In genomic region chrX:139335419-139336074, GRCm38 (mm10) we compare ENCODE assay signal across 26 mouse cellular contexts. TPM values are rescaled to one million over a fixed set of nuclear protein-coding genes. Genes with fewer than 3 reads are reported as not detected.
DNase-seq lines count a peak whose midpoint lies in the region; ATAC-seq and TF ChIP-seq lines count a peak whose summit lies in the region.
"Had no signal": no experiment of that assay in that cellular context is flagged by ENCODE, and none has a peak within 500 bp of the region (broad histone marks: within the 10 kb centered on the region; RNA-seq: fewer than 3 reads in every experiment).

No protein-coding gene starts in this region.

- no peak for TF ChIP-seq CTCF in testis, adult 2 months (IDR thresholded peaks at IDR 0.05; ENCODE audit: control insufficient read depth, insufficient read depth, insufficient replicate concordance, low read depth, low read length)
- TF ChIP-seq CTCF in MEL (IDR thresholded peaks at IDR 0.05 in 2 of 3, conservative IDR thresholded peaks at IDR 0.05 in 1 of 3; ENCODE audit: control insufficient read depth in 1 of 3, insufficient read depth in 1 of 3, low read depth in 2 of 3, low read length in 3 of 3, poor library complexity in 1 of 3, severe bottlenecking in 1 of 3), result no peak

- no peaks in the 10 kb centered on the region for H3K27me3 ChIP-seq in testis, adult 2 months (ENCODE audit: control insufficient read depth, insufficient read depth, low read length)
- H3K27me3 ChIP-seq in MEL (ENCODE audit: control insufficient read depth in 1 of 2, insufficient read depth in 2 of 2, low read length in 2 of 2), result no peaks in the 10 kb centered on the region
- H3K27me3 ChIP-seq: CH12.LX; embryonic facial prominence, embryonic 13.5 days; heart, embryonic 15.5 days; hindbrain, embryonic 13.5 days had no signal

- peak overlapping the region; percentile 80 for H3K9ac ChIP-seq in MEL (ENCODE audit: control insufficient read depth, low read depth, low read length, poor library complexity, severe bottlenecking)
- H3K9ac ChIP-seq: embryonic facial prominence, embryonic 13.5 days; forebrain, embryonic 12.5 days; heart, embryonic 15.5 days; hindbrain, embryonic 13.5 days had no signal

- H3K27ac ChIP-seq in testis, adult 2 months (ENCODE audit: control insufficient read depth, insufficient read depth, low read depth, low read length), result no peak overlapping the region
- H3K27ac ChIP-seq in MEL (ENCODE audit: control insufficient read depth, low read depth, low read length), result peak overlapping the region; percentile 97
- H3K27ac ChIP-seq: embryonic facial prominence, embryonic 13.5 days; forebrain, embryonic 12.5 days; gastrocnemius, adult 2 months; heart, adult 2 months; heart, embryonic 15.5 days; hindbrain, embryonic 13.5 days; hindbrain, postnatal 0 days had no signal

- no peaks in the 10 kb centered on the region for H3K9me3 ChIP-seq in MEL (replicated peaks; ENCODE audit: insufficient read depth, low read length)
- H3K9me3 ChIP-seq: embryonic facial prominence, embryonic 13.5 days; forebrain, embryonic 12.5 days; heart, embryonic 15.5 days; hindbrain, embryonic 13.5 days had no signal

- no peaks in the 10 kb centered on the region for H3K36me3 ChIP-seq in testis, adult 2 months (ENCODE audit: control insufficient read depth, insufficient read depth, low read length)
- peaks cover 2 to 37% of the 10 kb centered on the region in 2 experiments; a peak in 3 of 4 replicates for H3K36me3 ChIP-seq in MEL (ENCODE audit: control insufficient read depth in 1 of 2, insufficient read depth in 2 of 2, low read length in 2 of 2)
- H3K36me3 ChIP-seq: embryonic facial prominence, embryonic 13.5 days; forebrain, embryonic 12.5 days; heart, embryonic 15.5 days; hindbrain, embryonic 13.5 days had no signal

- DNase-seq in testis, postnatal 14 days (ENCODE audit: low spot score), result no peak
- DNase-seq in MEL (ENCODE audit: low read depth, low spot score), result peak; percentile 36
- peak; percentile 19 for DNase-seq in yolk sac, embryonic 10.5 days (ENCODE audit: low spot score)
- DNase-seq in kidney, adult 9 months, result no peak
- no peak for DNase-seq in frontal cortex, postnatal 36 days (ENCODE audit: low spot score in 2 of 2)
- no peak for DNase-seq in ovary, postnatal 14 days (ENCODE audit: low spot score)
- DNase-seq: adrenal gland, postnatal 10 days; cerebellum, adult 11-12 months; cerebellum, adult 9-10 months; cerebellum, postnatal 25 days; gastrocnemius, adult 2 months; gastrocnemius, postnatal 36 days; heart, adult 2 months; heart, postnatal 14 days had no signal

- H3K79me2 ChIP-seq in MEL (ENCODE audit: control insufficient read depth, insufficient read depth, low read length, poor library complexity), result peaks cover 29% of the 10 kb centered on the region

- no peak for TF ChIP-seq POLR2A in testis, adult 2 months (IDR thresholded peaks at IDR 0.05; ENCODE audit: control insufficient read depth, low read depth, low read length)
- no peak for TF ChIP-seq POLR2A in MEL (IDR thresholded peaks at IDR 0.05; ENCODE audit: control insufficient read depth in 1 of 2, insufficient read depth in 1 of 2, low read depth in 1 of 2, low read length in 2 of 2, poor library complexity in 1 of 2)

- ATAC-seq in common myeloid progenitor, adult 5-6 weeks (replicated peaks; ENCODE audit: low read depth, poor library complexity, severe bottlenecking), result peak; percentile 39; the same call in 1 of the 2 replicates
- ATAC-seq: forebrain, embryonic 16.5 days; hindbrain, postnatal 0 days had no signal

- H3K4me3 ChIP-seq in testis, adult 2 months (ENCODE audit: control insufficient read depth, low read depth, low read length), result peak overlapping the region; percentile 16; the same call in 1 of the 2 replicates
- H3K4me3 ChIP-seq in MEL (ENCODE audit: control insufficient read depth in 1 of 2, insufficient read depth in 1 of 2, low read depth in 2 of 2, low read length in 2 of 2), result peak overlapping the region; percentile 86 to 91
- H3K4me3 ChIP-seq: embryonic facial prominence, embryonic 13.5 days; forebrain, embryonic 12.5 days; gastrocnemius, adult 2 months; heart, adult 2 months; heart, embryonic 15.5 days; hindbrain, embryonic 13.5 days had no signal

- no peak for TF ChIP-seq EP300 in MEL (IDR thresholded peaks at IDR 0.05; ENCODE audit: low read depth in 1 of 2, low read length in 2 of 2)

- TF ChIP-seq RAD21 in MEL (IDR thresholded peaks at IDR 0.05; ENCODE audit: low read depth, low read length), result no peak

- H3K4me1 ChIP-seq in testis, adult 2 months (ENCODE audit: control insufficient read depth, insufficient read depth, low read length), result no peaks in the 10 kb centered on the region; the same call in 1 of the 2 replicates
- peaks cover 3 to 18% of the 10 kb centered on the region in 2 experiments; a peak in 3 of 4 replicates for H3K4me1 ChIP-seq in MEL (ENCODE audit: control insufficient read depth in 1 of 2, insufficient read depth in 2 of 2, low read length in 2 of 2)
- H3K4me1 ChIP-seq: embryonic facial prominence, embryonic 13.5 days; forebrain, embryonic 12.5 days; heart, embryonic 15.5 days; hindbrain, embryonic 13.5 days had no signal

TF ChIP-seq in MEL, 35 proteins besides CTCF, POLR2A, EP300 and RAD21:
- TF ChIP-seq USF2 (IDR thresholded peaks at IDR 0.05; ENCODE audit: borderline replicate concordance in 1 of 2, insufficient read depth in 1 of 2, low read depth in 1 of 2, low read length in 2 of 2), result no peak
- TF ChIP-seq MXI1 (IDR thresholded peaks at IDR 0.05; ENCODE audit: low read depth, low read length), result peak; percentile 45; the same call in 1 of the 2 replicates
- TF ChIP-seq TBP (IDR thresholded peaks at IDR 0.05; ENCODE audit: low read depth, low read length), result 0 out of 2 replicates have a peak, but pooled peaks have one; percentile 0
- 0 out of 2 replicates have a peak, but pooled peaks have one; percentile 27 for TF ChIP-seq CHD1 (IDR thresholded peaks at IDR 0.05; ENCODE audit: low read depth, low read length)

RNA-seq across cellular contexts. Expression of gene Trap1a, which starts 2.1 kb away (rescaled TPM):
- 2.1 and 4.1 TPM in 2 replicates for polyA plus RNA-seq in testis, adult 2 months (2012; rRNA removed)
- total RNA-seq in MEL (2012; rRNA removed), result 383 and 424 TPM in 2 replicates
- polyA plus RNA-seq in MEL (2012; ENCODE audit: insufficient read depth in 1 of 2, insufficient read length in 2 of 2, low read depth in 1 of 2, low replicate concordance in 2 of 2, missing spikeins in 1 of 2), result 100 to 1,000 TPM in 1 of 2 experiments, not detected in 1; 548 TPM
- total RNA-seq in common myeloid progenitor, adult 5-6 weeks (2017), result not detected in 2 replicates
- total RNA-seq: adrenal gland, postnatal 10 days; adrenal gland, postnatal 4 days; CH12.LX; gastrocnemius, adult 2 months; gastrocnemius, postnatal 36 days; heart, adult 2 months; heart, postnatal 14 days; hematopoietic stem cell, adult 5-6 weeks; hindbrain, postnatal 0 days had no signal
- polyA plus RNA-seq: embryonic facial prominence, embryonic 13.5 days; forebrain, embryonic 12.5 days; forebrain, embryonic 16.5 days; heart, adult 2 months; hindbrain, embryonic 13.5 days; hindbrain, postnatal 0 days; intestine, embryonic 14.5 days had no signal

Comparison
In these comparisons a context has a peak if more than half of its experiments do, and no peak if none do; other contexts are left out.
1. DNase-seq: peak in MEL (single experiment) and yolk sac, embryonic 10.5 days (single experiment); none in testis, postnatal 14 days (single experiment), kidney, adult 9 months (single experiment), frontal cortex, postnatal 36 days (0 of 2) and ovary, postnatal 14 days (single experiment).
2. RNA of gene Trap1a, which starts 2.1 kb away (total RNA-seq): 383 to 424 TPM in MEL; not detected in common myeloid progenitor, adult 5-6 weeks; every median in the first group is over 100 times any median in the second.